Mouse (Mus musculus): Measurements from ENCODE around the gene Dnmt3b.

Gene Dnmt3b

GRCm38 (mm10) chr2:153649298-153650013 is at the start of gene Dnmt3b:
Gene Dnmt3b, plus strand, starts transcription at chr2:153649450.
- no peak for DNase-seq (ENCODE audit: low read depth, low spot score)

- no peak for DNase-seq (ENCODE audit: low read depth, low spot score)
Observed at GRCm38 (mm10) chr2:153600021-153600666, 49.1 kb upstream of the Dnmt3b start.

GRCm38 (mm10) chr2:153600667-153601648 is 48.3 kb upstream of the Dnmt3b start:
- no peak for DNase-seq (ENCODE audit: low read depth, low spot score)

GRCm38 (mm10) chr2:153603724-153604123 is 45.5 kb upstream of the Dnmt3b start:
- DNase-seq (ENCODE audit: low read depth, low spot score): no peak

GRCm38 (mm10) chr2:153606421-153606820 is 42.8 kb upstream of the Dnmt3b start:
- no peak for DNase-seq (ENCODE audit: low read depth, low spot score)

GRCm38 (mm10) chr2:153607870-153608515 is 41.3 kb upstream of the Dnmt3b start:
- DNase-seq (ENCODE audit: low read depth, low spot score): no peak

- DNase-seq (ENCODE audit: low read depth, low spot score): no peak
Observed at GRCm38 (mm10) chr2:153609058-153609457, 40.2 kb upstream of the Dnmt3b start.

- no peak for DNase-seq (ENCODE audit: low read depth, low spot score)
Observed at GRCm38 (mm10) chr2:153609548-153609947, 39.7 kb upstream of the Dnmt3b start.

- no peak for DNase-seq (ENCODE audit: low read depth, low spot score)
Observed at GRCm38 (mm10) chr2:153610426-153611240, 38.6 kb upstream of the Dnmt3b start.

GRCm38 (mm10) chr2:153611241-153611630 is 38.0 kb upstream of the Dnmt3b start:
- no peak for DNase-seq (ENCODE audit: low read depth, low spot score)

- DNase-seq (ENCODE audit: low read depth, low spot score): no peak
Observed at GRCm38 (mm10) chr2:153611743-153612142, 37.5 kb upstream of the Dnmt3b start.

GRCm38 (mm10) chr2:153612594-153613281 is 36.5 kb upstream of the Dnmt3b start:
- no peak for DNase-seq (ENCODE audit: low read depth, low spot score)

- no peak for DNase-seq (ENCODE audit: low read depth, low spot score)
Observed at GRCm38 (mm10) chr2:153616893-153617292, 32.4 kb upstream of the Dnmt3b start.

GRCm38 (mm10) chr2:153618439-153618838 is 30.8 kb upstream of the Dnmt3b start:
- DNase-seq (ENCODE audit: low read depth, low spot score): no peak

GRCm38 (mm10) chr2:153618889-153619288 is 30.4 kb upstream of the Dnmt3b start:
- DNase-seq (ENCODE audit: low read depth, low spot score): no peak

- DNase-seq (ENCODE audit: low read depth, low spot score): no peak
Observed at GRCm38 (mm10) chr2:153622449-153622848, 26.8 kb upstream of the Dnmt3b start.

GRCm38 (mm10) chr2:153630950-153631349 is 18.3 kb upstream of the Dnmt3b start:
- no peak for DNase-seq (ENCODE audit: low read depth, low spot score)

GRCm38 (mm10) chr2:153631976-153632870 is 17.0 kb upstream of the Dnmt3b start, which contains the start of gene Commd7:
Gene Commd7, minus strand, starts transcription at chr2:153632781.
- DNase-seq (ENCODE audit: low read depth, low spot score): peak; percentile 65

- DNase-seq (ENCODE audit: low read depth, low spot score): no peak
Observed at GRCm38 (mm10) chr2:153632871-153633226, 16.4 kb upstream of the Dnmt3b start.
